Mouse (Mus musculus) intestine, embryonic 16.5 days (tissue): ENCODE data around the gene Unc45b. TPM values are rescaled to one million over a fixed set of nuclear protein-coding genes. Genes with fewer than 3 reads are reported as not detected.
A peak's percentile ranks its signal among the peaks of the same experiment; 100 is the strongest.

Experiments used
- ATAC-seq: fragments of 200-750 bp; cut with Nextera tagmentation; 2 replicates; pipeline ENCODE4 v1.8.0; 2017; ENCODE audit warnings: moderate TSS enrichment, moderate library complexity
- H3K27ac ChIP-seq: fragments of 300-500 bp; sonication (generic); 2 replicates; pipeline ENCODE4 v1.5.1; 2014; ENCODE audit warnings: mild to moderate bottlenecking, low read length
- H3K27me3 ChIP-seq: fragments of 300-500 bp; sonication (generic); replicated peaks from 2 replicates; pipeline ENCODE4 v1.6.1; 2014; ENCODE audit warnings: low read length, control low read depth, mixed read lengths; ENCODE audit not compliant: control insufficient read depth, insufficient read depth
- H3K36me3 ChIP-seq: fragments of 300-500 bp; sonication (generic); 2 replicates; pipeline ENCODE4 v1.6.1; 2014; ENCODE audit warnings: low read length, control low read depth; ENCODE audit not compliant: control insufficient read depth, insufficient read depth
- H3K4me1 ChIP-seq: fragments of 300-500 bp; sonication (generic); 2 replicates; pipeline ENCODE4 v1.6.1; 2014; ENCODE audit warnings: low read length, control low read depth, mixed read lengths; ENCODE audit not compliant: control insufficient read depth, insufficient read depth
- H3K4me2 ChIP-seq: fragments of 300-500 bp; sonication (generic); 2 replicates; pipeline ENCODE4 v1.6.1; 2014; ENCODE audit warnings: low read depth, low read length, control low read depth
- H3K4me3 ChIP-seq: fragments of 300-500 bp; sonication (generic); 2 replicates; pipeline ENCODE4 v1.5.1; 2014; ENCODE audit warnings: mild to moderate bottlenecking, low read length
- H3K9ac ChIP-seq: fragments of 300-500 bp; sonication (generic); 2 replicates; pipeline ENCODE4 v1.6.1; 2014; ENCODE audit warnings: low read depth, low read length
- H3K9me3 ChIP-seq: fragments of 300-500 bp; sonication (generic); 2 replicates; pipeline ENCODE4 v1.6.1; 2016; ENCODE audit warnings: low read length, control low read depth; ENCODE audit not compliant: control insufficient read depth
- WGBS: fragments of 180-500 bp; shearing (Covaris S2); extraction: QIAGEN DNeasy Blood & Tissue Kit; methylation state at CpG from one replicate; pipeline ENCODE4 v1.1.7; 2014; 5-methylcytosine and 5-hydroxymethylcytosine counted together
- polyA plus RNA-seq: library from polyadenylated mRNA; unstranded; fragments of >200 nt; fragmentation: Nextera tagmentation; extraction: Ambion mirVana; gene quantifications from 2 replicates; pipeline ENCODE4 v1.2.1, GENCODE M21; 2015

The Unc45b gene
- polyA plus RNA-seq, 1 experiment from 2014 or later, result 2.3 TPM

- Histone ChIP-seq H3K4me2 (peak within 1 kb of the TSS; percentile 31; the same call in 1 of the 2 replicates), H3K27me3 (peaks cover 28% of the 10 kb centered on the region), H3K27ac (no peak within 1 kb of the TSS), H3K9ac (no peak within 1 kb of the TSS), H3K4me3 (peak within 1 kb of the TSS; percentile 32), H3K4me1 (0 out of 2 replicates have a peak, but pooled peaks cover 3% of the 10 kb centered on the region), H3K9me3 (no peaks in the 10 kb centered on the region), H3K36me3 (no peaks in the 10 kb centered on the region)
- 8% methylated on average over 10 of the region's 10 CpGs for WGBS
- ATAC-seq, result no peak
Observed at GRCm38 (mm10) chr11:82950736-82951481, 40.6 kb downstream of the Unc45b start, which contains the start of gene Slfn5. Gene Slfn5 (plus strand): TSS chr11:82951349.

DNA sequence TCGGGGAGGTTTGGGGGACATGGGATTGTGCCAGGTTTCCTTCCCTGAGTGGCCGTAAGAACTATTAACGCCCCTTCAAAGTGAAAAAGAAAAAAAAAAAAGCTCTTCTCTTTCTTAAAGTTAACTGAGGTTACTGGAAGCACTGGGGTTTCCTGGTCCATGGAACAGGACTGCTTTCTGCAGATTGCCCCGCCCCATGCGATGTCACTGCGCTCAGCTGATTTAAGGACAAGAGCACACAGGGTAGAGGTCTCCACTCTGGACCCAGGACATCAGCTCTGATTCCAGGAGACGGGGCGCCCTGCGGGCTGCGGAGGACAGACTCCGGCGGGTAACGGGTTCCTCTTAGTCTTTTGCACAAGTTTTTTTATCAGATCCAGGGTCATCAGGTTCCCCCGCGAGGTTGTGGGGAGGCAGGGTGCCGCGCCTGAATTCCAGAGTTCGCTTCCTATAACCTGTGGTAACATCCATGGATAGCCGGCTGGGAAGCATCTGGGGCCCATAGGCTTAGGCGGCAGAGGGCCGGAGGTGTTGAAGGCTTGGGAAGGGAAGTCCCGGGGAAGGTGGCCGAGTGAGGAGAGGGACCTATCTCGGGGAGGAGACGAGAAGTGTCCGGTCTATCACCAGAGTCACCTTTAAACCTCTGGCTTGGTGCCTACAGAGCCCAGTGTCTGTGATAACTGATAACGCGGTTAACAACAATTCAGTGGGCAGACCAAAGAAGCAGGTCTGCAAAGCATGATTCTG, 41.7 kb downstream of the Unc45b start:
- Histone ChIP-seq H3K27ac (no peak overlapping the region), H3K4me3 (peak overlapping the region; percentile 32), H3K4me2 (peak overlapping the region; percentile 31; the same call in 1 of the 2 replicates), H3K36me3 (no peaks in the 10 kb centered on the region), H3K9ac (no peak overlapping the region), H3K27me3 (peaks cover 28% of the 10 kb centered on the region), H3K4me1 (0 out of 2 replicates have a peak, but pooled peaks cover 3% of the 10 kb centered on the region), H3K9me3 (no peaks in the 10 kb centered on the region)
- no peak for ATAC-seq
- WGBS, result 7% methylated on average over 28 of the region's 28 CpGs

DNA sequence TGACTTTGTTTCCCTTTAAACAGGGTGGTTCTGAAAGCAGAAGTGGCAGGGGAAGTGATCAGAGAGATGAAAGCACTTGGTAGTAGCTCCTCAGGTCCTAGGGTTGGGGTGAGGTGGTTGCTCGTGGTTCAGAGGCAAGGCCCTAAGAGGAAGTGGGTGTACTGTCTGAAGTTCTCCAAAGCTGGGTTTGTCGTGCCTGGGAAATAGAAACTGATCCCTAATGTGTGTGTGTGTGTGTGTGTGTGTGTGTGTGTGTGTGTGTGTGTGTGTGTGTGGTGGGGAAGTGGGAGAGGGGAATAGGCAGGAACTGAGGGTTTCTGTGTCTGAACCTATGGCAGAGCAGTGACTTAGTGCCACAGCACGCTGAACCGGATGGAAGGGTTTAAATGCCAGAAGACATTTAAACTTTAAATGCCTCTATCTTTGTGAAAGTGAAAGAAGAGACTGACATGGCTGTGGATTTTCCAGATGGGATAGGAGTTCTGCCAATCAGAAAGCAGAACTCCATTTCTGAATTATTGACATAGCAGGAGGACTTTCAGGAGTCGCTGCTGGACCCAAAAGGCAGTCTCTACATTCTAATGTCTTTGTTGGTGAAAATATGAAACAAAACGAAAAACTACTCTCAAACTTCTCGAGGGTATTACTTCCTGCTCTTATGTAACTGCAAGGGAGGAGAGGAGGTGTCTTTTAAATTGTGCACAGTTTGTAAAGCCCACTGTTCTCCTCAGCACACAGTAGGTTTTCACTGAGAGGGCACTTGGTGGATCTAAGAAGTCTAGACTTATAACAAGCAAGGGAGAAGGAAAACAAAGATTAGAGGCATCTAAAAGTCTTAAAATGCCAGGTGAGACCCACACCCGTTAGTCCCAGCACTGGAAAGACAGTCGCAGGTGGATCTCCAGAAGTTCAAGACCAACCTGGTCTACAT, 42.5 kb downstream of the Unc45b start:
- H3K27ac ChIP-seq, result no peak overlapping the region

GRCm38 (mm10) chr11:82954631-82955030, 44.3 kb downstream of the Unc45b start:
- ATAC-seq, result no peak
- Histone ChIP-seq H3K4me2 (no peak overlapping the region), H3K4me1 (0 out of 2 replicates have a peak, but pooled peaks cover 3% of the 10 kb centered on the region), H3K9ac (no peak overlapping the region), H3K9me3 (no peaks in the 10 kb centered on the region), H3K4me3 (no peak overlapping the region), H3K36me3 (no peaks in the 10 kb centered on the region), H3K27ac (no peak overlapping the region), H3K27me3 (peaks cover 28% of the 10 kb centered on the region)
- WGBS, result 72% methylated on average over 6 of the region's 6 CpGs

More for the DNA sequence above, 42.5 kb downstream of the Unc45b start:
- 0 out of 2 replicates have a peak, but pooled peaks cover 3% of the 10 kb centered on the region for H3K4me1 ChIP-seq
- no peak for ATAC-seq
- H3K9ac ChIP-seq, result no peak overlapping the region
- WGBS, result 56% methylated on average over 9 of the region's 9 CpGs
- no peaks in the 10 kb centered on the region for H3K9me3 ChIP-seq
- H3K4me3 ChIP-seq, result peak overlapping the region; percentile 32; the same call in 1 of the 2 replicates
- H3K36me3 ChIP-seq, result no peaks in the 10 kb centered on the region
- H3K4me2 ChIP-seq, result no peak overlapping the region
- peaks cover 28% of the 10 kb centered on the region for H3K27me3 ChIP-seq

GRCm38 (mm10) chr11:82956925-82957324, 46.6 kb downstream of the Unc45b start:
- WGBS, result 70% methylated on average over 10 of the region's 10 CpGs

DNA sequence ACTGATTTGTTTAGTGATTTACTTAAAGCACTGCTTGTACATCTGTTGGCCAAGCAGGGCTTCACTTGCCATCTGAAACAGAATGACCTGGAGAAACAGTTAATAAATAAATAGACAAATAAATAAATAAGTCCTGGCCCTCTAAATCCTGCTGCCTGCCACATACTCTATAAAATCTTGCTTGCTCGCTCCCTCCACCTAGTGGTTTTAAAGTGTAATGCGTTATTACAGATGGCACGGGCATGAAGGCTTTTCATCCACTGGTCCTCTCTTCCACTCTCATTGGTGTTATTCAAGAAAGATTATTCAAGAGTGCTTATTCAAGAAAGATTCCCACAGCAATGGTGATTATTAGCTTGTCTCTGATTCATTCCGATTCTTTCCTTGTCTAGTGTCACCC, 49.3 kb downstream of the Unc45b start:
- Histone ChIP-seq H3K4me3 (no peak overlapping the region), H3K36me3 (no peaks in the 10 kb centered on the region), H3K27me3 (no peaks in the 10 kb centered on the region), H3K4me1 (no peaks in the 10 kb centered on the region), H3K4me2 (no peak overlapping the region), H3K9ac (no peak overlapping the region), H3K27ac (no peak overlapping the region), H3K9me3 (no peaks in the 10 kb centered on the region)
- no peak for ATAC-seq
- 16% methylated on average over 4 of the region's 4 CpGs for WGBS

More at GRCm38 (mm10) chr11:82956925-82957324, 46.6 kb downstream of the Unc45b start:
- Histone ChIP-seq H3K4me2 (no peak overlapping the region), H3K9ac (no peak overlapping the region), H3K36me3 (no peaks in the 10 kb centered on the region), H3K4me3 (no peak overlapping the region), H3K27ac (no peak overlapping the region), H3K9me3 (no peaks in the 10 kb centered on the region), H3K4me1 (no peaks in the 10 kb centered on the region), H3K27me3 (peaks cover 12% of the 10 kb centered on the region)
- ATAC-seq, result no peak

- H3K4me2 ChIP-seq, result no peak overlapping the region
- H3K4me1 ChIP-seq, result no peaks in the 10 kb centered on the region
- no peaks in the 10 kb centered on the region for H3K27me3 ChIP-seq
- H3K9ac ChIP-seq, result no peak overlapping the region
- no peaks in the 10 kb centered on the region for H3K36me3 ChIP-seq
- no peak overlapping the region for H3K4me3 ChIP-seq
- 68% methylated on average over 2 of the region's 2 CpGs for WGBS
- ATAC-seq, result no peak
- H3K27ac ChIP-seq, result no peak overlapping the region
- no peaks in the 10 kb centered on the region for H3K9me3 ChIP-seq
Observed at GRCm38 (mm10) chr11:82961743-82962142, 51.4 kb downstream of the Unc45b start.

DNA sequence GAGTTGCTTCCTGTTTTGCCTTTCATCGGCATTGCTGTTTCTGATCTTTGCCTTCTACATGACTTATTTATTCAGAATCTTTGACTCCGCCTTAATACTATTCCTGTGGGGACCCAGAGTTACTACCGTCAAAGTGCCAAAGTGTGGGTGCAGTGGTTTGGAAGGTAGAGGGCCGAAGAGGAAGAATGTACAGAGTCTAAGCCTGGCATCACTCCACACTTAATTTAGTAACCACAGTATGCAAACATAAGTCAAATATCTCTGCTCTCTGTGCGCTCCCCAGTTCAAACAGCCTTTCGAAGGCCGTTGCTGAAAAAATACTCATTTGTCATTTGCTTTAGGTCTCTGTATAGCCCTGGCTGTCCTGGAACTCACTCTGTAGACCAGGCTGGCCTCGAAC, 51.9 kb downstream of the Unc45b start:
- Histone ChIP-seq H3K9me3 (no peaks in the 10 kb centered on the region), H3K9ac (no peak overlapping the region), H3K27ac (no peak overlapping the region), H3K4me3 (no peak overlapping the region), H3K4me1 (no peaks in the 10 kb centered on the region), H3K4me2 (no peak overlapping the region), H3K27me3 (no peaks in the 10 kb centered on the region), H3K36me3 (no peaks in the 10 kb centered on the region)
- WGBS, result 77% methylated on average over 8 of the region's 8 CpGs
- ATAC-seq, result no peak
